Mouse (Mus musculus) forebrain, embryonic 15.5 days (tissue): Measurements from ENCODE around the gene Bcl2l13. TPM values are rescaled to one million over a fixed set of nuclear protein-coding genes. Genes with fewer than 3 reads are reported as not detected.
"Not testable (repeated sequence)": the region's sequence is repeated elsewhere in the genome, so short reads cannot be mapped to it uniquely, and the experiment has no call there.

Source experiments
- ATAC-seq: fragments of 200-750 bp; cut with Nextera tagmentation; replicated peaks from 2 replicates; pipeline ENCODE4 v1.8.0; 2017; ENCODE audit warnings: mild to moderate bottlenecking, moderate TSS enrichment, moderate library complexity
- H3K27ac ChIP-seq: fragments of 300-500 bp; sonication (generic); replicated peaks from 2 replicates; pipeline ENCODE4 v1.5.1; 2015; ENCODE audit warnings: mild to moderate bottlenecking, inconsistent platforms
- H3K27me3 ChIP-seq: fragments of 300-500 bp; sonication (generic); 2 replicates; pipeline ENCODE4 v1.6.1; 2015; ENCODE audit warnings: inconsistent platforms
- H3K36me3 ChIP-seq: fragments of 300-500 bp; sonication (generic); 2 replicates; pipeline ENCODE4 v1.6.1; 2015; ENCODE audit warnings: mild to moderate bottlenecking, inconsistent platforms
- H3K4me1 ChIP-seq: fragments of 300-500 bp; sonication (generic); 2 replicates; pipeline ENCODE4 v1.6.1; 2015; ENCODE audit warnings: inconsistent platforms
- H3K4me2 ChIP-seq: fragments of 300-500 bp; sonication (generic); replicated peaks from 2 replicates; pipeline ENCODE4 v1.6.1; 2015; ENCODE audit warnings: mild to moderate bottlenecking, inconsistent platforms
- H3K4me3 ChIP-seq: fragments of 300-500 bp; sonication (generic); 2 replicates; pipeline ENCODE4 v1.5.1; 2015; ENCODE audit warnings: mild to moderate bottlenecking, inconsistent platforms
- H3K9ac ChIP-seq: fragments of 300-500 bp; sonication (generic); replicated peaks from 2 replicates; pipeline ENCODE4 v1.6.1; 2015; ENCODE audit warnings: mild to moderate bottlenecking, inconsistent platforms
- H3K9me3 ChIP-seq: fragments of 300-500 bp; sonication (generic); 2 replicates; pipeline ENCODE4 v1.6.1; 2016; ENCODE audit warnings: inconsistent platforms
- WGBS: fragments of 180-500 bp; shearing (Covaris S2); methylation state at CpG from one replicate; pipeline ENCODE4 v1.1.7; 2015; ENCODE audit warnings: mixed read lengths; 5-methylcytosine and 5-hydroxymethylcytosine counted together
- polyA plus RNA-seq: library from polyadenylated mRNA; unstranded; fragments of >200 nt; fragmentation: Nextera tagmentation; extraction: Ambion mirVana; gene quantifications from 2 replicates; pipeline ENCODE4 v1.2.1, GENCODE M21; 2015

The Bcl2l13 gene
- polyA plus RNA-seq, 1 experiment from 2014 or later: 32.6 TPM

GRCm38 (mm10) chr6:120806999-120807737, 28.8 kb upstream of the Bcl2l13 start:
- H3K27ac ChIP-seq: no peak overlapping the region
- H3K36me3 ChIP-seq: peaks cover 86% of the 10 kb centered on the region
- 77% methylated on average over 5 of the region's 5 CpGs for WGBS
- no peak overlapping the region for H3K4me2 ChIP-seq
- H3K9me3 ChIP-seq: no peaks in the 10 kb centered on the region
- no peaks in the 10 kb centered on the region for H3K27me3 ChIP-seq
- H3K4me3 ChIP-seq: no peak overlapping the region
- ATAC-seq: no peak
- no peaks in the 10 kb centered on the region for H3K4me1 ChIP-seq
- no peak overlapping the region for H3K9ac ChIP-seq

GRCm38 (mm10) chr6:120807738-120808081, 28.3 kb upstream of the Bcl2l13 start:
- Histone ChIP-seq H3K9ac (no peak overlapping the region), H3K4me1 (no peaks in the 10 kb centered on the region), H3K9me3 (no peaks in the 10 kb centered on the region), H3K4me3 (no peak overlapping the region), H3K27me3 (no peaks in the 10 kb centered on the region), H3K27ac (no peak overlapping the region), H3K4me2 (no peak overlapping the region), H3K36me3 (peaks cover 83% of the 10 kb centered on the region)
- no peak for ATAC-seq
- WGBS: 95% methylated on average over 4 of the region's 4 CpGs

GRCm38 (mm10) chr6:120811999-120812398, 24.0 kb upstream of the Bcl2l13 start:
- WGBS: 97% methylated on average over 8 of the region's 10 CpGs
- H3K4me2 ChIP-seq, H3K9me3 ChIP-seq, H3K4me3 ChIP-seq, H3K4me1 ChIP-seq, ATAC-seq, H3K9ac ChIP-seq, H3K27me3 ChIP-seq, H3K27ac ChIP-seq: not testable (repeated sequence)
- H3K36me3 ChIP-seq: peaks cover 45% of the 10 kb centered on the region

GRCm38 (mm10) chr6:120819294-120819693, 16.7 kb upstream of the Bcl2l13 start:
- H3K36me3 ChIP-seq: peaks cover 21% of the 10 kb centered on the region
- ATAC-seq: no peak
- no peak overlapping the region for H3K4me2 ChIP-seq
- no peak overlapping the region for H3K9ac ChIP-seq
- H3K27me3 ChIP-seq: no peaks in the 10 kb centered on the region
- no peak overlapping the region for H3K4me3 ChIP-seq
- WGBS: 95% methylated on average over 2 of the region's 2 CpGs
- no peaks in the 10 kb centered on the region for H3K9me3 ChIP-seq
- no peak overlapping the region for H3K27ac ChIP-seq
- H3K4me1 ChIP-seq: peaks cover 20% of the 10 kb centered on the region

DNA sequence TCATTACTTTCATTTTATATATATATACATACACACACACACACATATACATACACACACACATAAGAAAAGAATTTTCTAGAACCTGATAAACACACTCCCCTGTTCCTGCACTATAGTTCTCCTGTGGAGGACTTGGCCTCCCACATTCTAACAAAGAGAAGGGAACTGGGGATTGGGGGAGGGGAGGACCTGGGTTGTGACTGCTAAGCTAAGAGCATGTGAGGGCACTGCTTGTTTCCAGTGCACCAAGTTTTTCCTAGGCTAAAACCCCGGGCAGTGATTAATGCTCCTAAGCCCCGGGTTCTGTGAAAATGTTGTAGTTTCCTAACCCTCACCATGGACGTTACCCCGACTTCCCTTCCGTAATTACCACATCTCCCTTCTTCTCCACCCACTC, 15.9 kb upstream of the Bcl2l13 start:
- Histone ChIP-seq H3K4me2 (no peak overlapping the region), H3K9ac (no peak overlapping the region), H3K27ac (no peak overlapping the region), H3K36me3 (peaks cover 21% of the 10 kb centered on the region), H3K4me1 (peaks cover 20% of the 10 kb centered on the region), H3K4me3 (no peak overlapping the region), H3K9me3 (no peaks in the 10 kb centered on the region), H3K27me3 (no peaks in the 10 kb centered on the region)
- ATAC-seq: no peak
- WGBS: 93% methylated on average over 5 of the region's 5 CpGs

- Histone ChIP-seq H3K4me2 (no peak overlapping the region), H3K27me3 (no peaks in the 10 kb centered on the region), H3K4me3 (no peak overlapping the region), H3K27ac (no peak overlapping the region), H3K36me3 (peaks cover 21% of the 10 kb centered on the region), H3K9ac (0 out of 2 replicates have a peak overlapping the region, but pooled peaks have one; percentile 11), H3K4me1 (peaks cover 20% of the 10 kb centered on the region), H3K9me3 (no peaks in the 10 kb centered on the region)
- no peak for ATAC-seq
- WGBS: 94% methylated on average over 1 of the region's 1 CpGs
Observed at GRCm38 (mm10) chr6:120820941-120821340, 15.1 kb upstream of the Bcl2l13 start.

DNA sequence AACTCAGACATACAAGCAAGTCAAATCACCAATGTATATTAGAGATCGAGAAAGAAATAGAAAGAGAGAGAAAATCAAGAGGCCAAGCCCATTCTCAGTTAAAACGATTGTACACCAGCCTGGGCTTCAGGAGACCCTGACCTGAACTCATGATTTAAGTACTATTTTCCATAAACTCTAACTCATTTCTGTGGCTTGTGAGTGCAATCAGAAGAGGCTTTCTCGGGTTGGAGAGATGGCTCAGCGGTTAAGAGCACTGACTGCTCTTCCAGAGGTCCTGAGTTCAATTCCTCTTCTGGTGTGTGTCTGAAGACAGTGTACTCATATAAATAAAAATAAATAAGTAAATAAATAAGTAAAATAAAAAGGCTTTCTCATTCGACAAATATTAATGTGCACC, 14.3 kb upstream of the Bcl2l13 start:
- H3K4me1 ChIP-seq: peaks cover 20% of the 10 kb centered on the region
- no peaks in the 10 kb centered on the region for H3K27me3 ChIP-seq
- no peak for ATAC-seq
- H3K9ac ChIP-seq: peak overlapping the region; percentile 80
- WGBS: 51% methylated on average over 5 of the region's 5 CpGs
- peak overlapping the region; percentile 84 for H3K4me3 ChIP-seq
- no peaks in the 10 kb centered on the region for H3K9me3 ChIP-seq
- H3K27ac ChIP-seq: no peak overlapping the region
- H3K36me3 ChIP-seq: peaks cover 21% of the 10 kb centered on the region
- H3K4me2 ChIP-seq: peak overlapping the region; percentile 58

DNA sequence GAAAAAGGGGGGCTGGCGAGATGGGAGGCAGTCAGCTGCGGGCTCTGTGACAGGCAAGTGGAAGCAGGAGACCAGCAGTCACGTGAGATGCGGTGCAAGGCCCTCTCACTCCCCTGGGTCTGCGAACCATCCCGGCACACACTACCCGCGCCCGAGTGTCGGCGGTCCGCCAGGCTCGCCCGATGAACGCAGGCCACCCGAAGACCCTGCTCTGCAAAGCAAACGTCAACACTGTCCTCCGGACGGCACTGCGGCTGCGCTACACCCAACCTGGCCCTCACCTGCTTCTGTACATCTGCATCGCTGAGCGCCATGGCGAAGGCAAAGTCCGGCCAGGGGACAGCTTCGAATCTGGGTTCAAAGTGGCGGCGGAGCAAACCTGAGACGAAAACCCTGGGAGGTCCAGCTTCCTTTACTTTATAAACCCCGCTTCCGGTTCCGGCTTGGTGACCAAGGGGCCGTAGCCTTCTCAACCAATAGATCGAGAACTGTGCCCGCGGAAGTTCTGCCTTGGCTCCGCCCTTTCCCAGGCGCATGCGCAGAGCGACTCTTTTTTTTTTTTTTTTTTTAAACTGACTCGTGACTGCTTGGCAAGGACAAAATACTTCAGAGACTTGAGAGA, 13.6 kb upstream of the Bcl2l13 start, which contains the start of gene Atp6v1e1:
TSS of gene Atp6v1e1 (minus strand) at position 487 of the 622 bp plus-strand sequence.
- Histone ChIP-seq H3K4me3 (peak within 1 kb of the TSS; percentile 84), H3K4me1 (peaks cover 20% of the 10 kb centered on the region), H3K4me2 (peak within 1 kb of the TSS; percentile 58), H3K27me3 (no peaks in the 10 kb centered on the region), H3K9ac (peak within 1 kb of the TSS; percentile 80), H3K36me3 (peaks cover 17% of the 10 kb centered on the region), H3K9me3 (no peaks in the 10 kb centered on the region), H3K27ac (peak within 1 kb of the TSS; percentile 83)
- WGBS: under 1% methylated on average over 40 of the region's 41 CpGs
- peak; percentile 97 for ATAC-seq

- Histone ChIP-seq H3K9ac (0 out of 2 replicates have a peak overlapping the region, but pooled peaks have one; percentile 13), H3K4me1 (peaks cover 20% of the 10 kb centered on the region), H3K27me3 (no peaks in the 10 kb centered on the region), H3K4me2 (peak overlapping the region; percentile 37), H3K36me3 (peaks cover 11% of the 10 kb centered on the region), H3K9me3 (no peaks in the 10 kb centered on the region), H3K4me3 (peak overlapping the region; percentile 84), H3K27ac (peak overlapping the region; percentile 54)
- peak; percentile 57; the same call in 1 of the 2 replicates for ATAC-seq
- 69% methylated on average over 10 of the region's 10 CpGs for WGBS
Observed at GRCm38 (mm10) chr6:120822937-120823614, 12.9 kb upstream of the Bcl2l13 start.

DNA sequence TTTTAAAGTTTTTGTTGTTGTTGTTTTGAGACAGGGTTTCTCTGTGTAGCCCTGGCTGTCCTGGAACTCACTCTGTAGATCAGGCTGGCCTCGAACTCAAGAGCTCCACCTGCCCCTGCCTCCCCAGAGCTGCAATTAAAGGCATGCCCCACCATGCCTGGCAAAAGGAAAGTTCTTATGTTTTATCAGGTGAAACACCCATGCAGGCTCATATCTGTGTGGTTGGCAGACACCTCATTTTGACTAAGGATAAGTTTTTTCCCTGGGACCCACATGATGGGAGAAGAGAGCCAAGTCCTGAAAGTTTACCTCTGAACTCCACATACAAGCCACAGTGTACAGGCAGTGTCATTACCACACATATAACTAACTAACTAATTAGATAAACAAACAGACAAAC, 6.0 kb upstream of the Bcl2l13 start:
- no peaks in the 10 kb centered on the region for H3K9me3 ChIP-seq
- H3K27ac ChIP-seq: no peak overlapping the region
- H3K9ac ChIP-seq: no peak overlapping the region
- no peak overlapping the region for H3K4me3 ChIP-seq
- H3K36me3 ChIP-seq: no peaks in the 10 kb centered on the region
- H3K4me2 ChIP-seq: no peak overlapping the region
- no peaks in the 10 kb centered on the region for H3K4me1 ChIP-seq
- no peaks in the 10 kb centered on the region; the same call in 1 of the 2 replicates for H3K27me3 ChIP-seq
- no peak for ATAC-seq
- 71% methylated on average over 1 of the region's 1 CpGs for WGBS

DNA sequence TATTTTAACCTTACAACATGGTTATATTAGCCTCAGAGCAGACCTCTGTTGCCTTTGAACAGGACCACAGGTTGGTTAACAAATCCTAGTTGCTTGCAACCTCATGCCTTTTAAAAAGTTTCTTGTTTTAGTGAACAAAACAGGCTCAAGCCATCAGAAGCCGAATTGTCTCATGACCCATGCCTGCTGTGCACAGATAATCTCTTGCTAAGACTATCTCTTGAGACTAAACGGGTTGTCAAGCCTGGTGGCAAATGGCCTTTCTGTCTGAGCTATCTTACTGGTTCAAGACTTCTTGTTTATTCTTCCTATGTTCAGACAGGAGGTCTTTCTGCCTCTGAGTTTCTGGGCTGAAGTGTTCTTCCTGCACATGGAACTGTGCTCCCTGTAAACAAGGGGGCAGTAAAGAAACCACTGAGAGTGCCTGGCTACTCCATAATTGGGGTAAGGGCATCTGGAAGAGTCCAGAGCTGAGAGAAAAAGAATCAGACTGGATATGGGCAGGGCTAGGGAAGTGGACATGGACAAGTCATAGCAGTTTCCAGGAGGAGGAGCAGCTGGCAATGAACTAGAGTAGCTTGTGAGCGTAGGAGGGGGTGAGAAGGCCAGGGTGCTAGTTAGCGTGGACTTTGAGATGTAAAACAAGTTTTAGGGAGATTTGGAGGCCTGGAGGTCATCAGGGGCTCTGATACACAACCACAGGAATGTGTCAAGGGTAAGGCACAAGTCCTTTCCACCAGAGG, 5.0 kb upstream of the Bcl2l13 start:
- no peaks in the 10 kb centered on the region for H3K36me3 ChIP-seq
- no peaks in the 10 kb centered on the region for H3K9me3 ChIP-seq
- no peak overlapping the region for H3K4me2 ChIP-seq
- no peaks in the 10 kb centered on the region; the same call in 1 of the 2 replicates for H3K27me3 ChIP-seq
- H3K27ac ChIP-seq: no peak overlapping the region
- ATAC-seq: no peak
- H3K4me3 ChIP-seq: no peak overlapping the region
- WGBS: 60% methylated on average over 4 of the region's 4 CpGs
- H3K9ac ChIP-seq: no peak overlapping the region
- H3K4me1 ChIP-seq: no peaks in the 10 kb centered on the region
